Mouse (Mus musculus): ENCODE data around the gene Cplane1. TPM values are rescaled to one million over a fixed set of nuclear protein-coding genes. Genes with fewer than 3 reads are reported as not detected.

Gene Cplane1
- polyA plus RNA-seq, 1 experiment from 2014 or later, result 18.3 TPM

DNA sequence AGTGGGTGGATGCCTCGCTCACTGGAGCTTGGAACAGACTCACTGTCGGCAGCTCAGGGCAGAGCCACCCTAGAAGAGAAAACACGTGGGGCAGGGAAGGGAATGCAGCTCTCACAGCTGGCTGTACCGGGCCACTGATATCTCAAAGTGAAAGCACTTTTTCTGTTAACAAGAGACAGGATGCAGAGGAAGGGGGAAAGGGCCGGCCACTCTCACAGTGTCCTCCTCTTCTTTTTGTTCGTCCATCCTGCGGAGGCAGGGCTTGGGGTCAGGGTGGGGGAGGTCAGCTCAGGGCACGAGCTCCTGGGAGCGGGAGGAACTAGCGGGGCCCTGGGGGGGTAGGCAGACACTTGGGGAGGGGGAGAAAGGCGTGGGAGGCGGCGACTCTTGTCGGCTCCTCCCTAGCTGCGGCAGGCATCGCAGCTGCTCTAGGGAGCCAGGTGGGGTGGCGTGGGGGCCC lies 110.4 kb downstream of the Cplane1 start:
- peak overlapping the region; percentile 32 for H3K9ac ChIP-seq (ENCODE audit: low read depth, low read length)
- H3K27ac ChIP-seq (ENCODE audit: low read depth, low read length), result no peak overlapping the region
- peak; percentile 86 for ATAC-seq (ENCODE audit: low FRiP score, low TSS enrichment)
- no peaks in the 10 kb centered on the region for H3K36me3 ChIP-seq (ENCODE audit: control insufficient read depth, insufficient read depth, low read length)
- no peaks in the 10 kb centered on the region for H3K27me3 ChIP-seq (ENCODE audit: control insufficient read depth, insufficient read depth, low read length)
- H3K4me1 ChIP-seq (ENCODE audit: control insufficient read depth, insufficient read depth, low read length), result no peaks in the 10 kb centered on the region; the same call in 1 of the 2 replicates
- H3K4me3 ChIP-seq (ENCODE audit: low read length), result peak overlapping the region; percentile 30
- H3K9me3 ChIP-seq (ENCODE audit: control insufficient read depth, low read length), result no peaks in the 10 kb centered on the region
- H3K4me2 ChIP-seq (replicated peaks; ENCODE audit: low read depth, low read length), result peak overlapping the region; percentile 48
- 17% methylated on average over 17 of the region's 17 CpGs for WGBS

DNA sequence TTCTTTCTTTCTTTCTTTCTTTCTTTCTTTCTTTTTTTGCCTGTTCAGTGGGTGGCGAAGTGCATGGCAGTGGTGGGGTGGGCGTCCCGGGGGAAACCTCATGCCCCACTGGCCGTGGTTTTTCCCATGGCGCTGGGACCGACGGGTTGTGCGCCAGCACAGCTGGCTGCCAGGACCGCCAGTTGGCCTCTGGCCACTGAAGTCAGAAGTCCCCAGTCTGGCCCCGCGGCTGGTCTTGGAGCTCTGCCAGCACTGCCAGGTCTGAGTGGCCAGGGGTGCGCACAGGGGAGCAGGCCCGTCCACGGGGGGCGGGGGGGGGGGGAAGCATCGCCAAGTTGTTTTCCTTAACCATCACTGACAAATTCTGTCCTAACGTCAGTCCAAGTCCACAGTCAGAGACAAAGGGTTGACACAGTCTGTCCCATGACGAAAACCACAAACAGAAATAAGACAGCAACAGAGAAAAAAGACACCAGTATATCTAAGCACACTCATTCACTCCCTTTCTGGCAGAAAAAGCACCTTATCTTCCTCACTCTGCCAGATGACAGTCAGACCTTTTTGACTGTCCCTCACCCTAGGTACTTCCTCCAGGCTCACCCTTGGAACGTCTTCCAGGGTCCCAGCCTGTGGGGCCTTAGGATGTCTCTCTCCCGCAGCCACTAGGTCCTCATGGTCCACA lies 111.2 kb downstream of the Cplane1 start:
- H3K4me3 ChIP-seq (ENCODE audit: low read length), result peak overlapping the region; percentile 30
- peak overlapping the region; percentile 31; the same call in 1 of the 2 replicates for H3K9ac ChIP-seq (ENCODE audit: low read depth, low read length)
- H3K36me3 ChIP-seq (ENCODE audit: control insufficient read depth, insufficient read depth, low read length), result no peaks in the 10 kb centered on the region
- no peaks in the 10 kb centered on the region for H3K27me3 ChIP-seq (ENCODE audit: control insufficient read depth, insufficient read depth, low read length)
- no peaks in the 10 kb centered on the region; the same call in 1 of the 2 replicates for H3K4me1 ChIP-seq (ENCODE audit: control insufficient read depth, insufficient read depth, low read length)
- H3K27ac ChIP-seq (ENCODE audit: low read depth, low read length), result no peak overlapping the region
- H3K9me3 ChIP-seq (ENCODE audit: control insufficient read depth, low read length), result no peaks in the 10 kb centered on the region
- peak overlapping the region; percentile 48 for H3K4me2 ChIP-seq (replicated peaks; ENCODE audit: low read depth, low read length)
- 59% methylated on average over 20 of the region's 20 CpGs for WGBS
- ATAC-seq (ENCODE audit: low FRiP score, low TSS enrichment), result peak; percentile 83

DNA sequence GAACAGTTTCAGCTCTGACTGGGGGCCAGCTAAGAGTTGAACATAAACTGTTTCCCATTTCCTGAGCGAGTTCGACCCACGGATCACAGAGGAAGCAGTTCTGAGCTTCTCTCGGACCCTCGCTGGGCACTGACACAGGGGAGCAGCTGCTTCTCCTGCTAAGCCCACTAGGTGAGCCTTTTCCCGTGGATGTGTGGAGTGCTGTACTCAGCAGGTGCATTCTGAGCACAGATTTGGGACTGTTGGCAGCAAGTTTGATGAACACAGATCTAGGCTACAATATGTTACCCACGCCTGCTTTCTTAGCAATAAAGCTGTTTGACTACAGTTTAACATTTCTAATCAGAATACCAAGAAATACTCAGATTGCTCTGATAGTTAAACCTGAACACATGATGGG lies 112.8 kb downstream of the Cplane1 start:
- Histone ChIP-seq H3K4me2 (replicated peaks; ENCODE audit: low read depth, low read length) (no peak overlapping the region), H3K9me3 (ENCODE audit: control insufficient read depth, low read length) (no peaks in the 10 kb centered on the region), H3K4me1 (ENCODE audit: control insufficient read depth, insufficient read depth, low read length) (no peaks in the 10 kb centered on the region; the same call in 1 of the 2 replicates), H3K36me3 (ENCODE audit: control insufficient read depth, insufficient read depth, low read length) (no peaks in the 10 kb centered on the region), H3K27ac (ENCODE audit: low read depth, low read length) (no peak overlapping the region), H3K4me3 (ENCODE audit: low read length) (no peak overlapping the region), H3K9ac (ENCODE audit: low read depth, low read length) (no peak overlapping the region), H3K27me3 (ENCODE audit: control insufficient read depth, insufficient read depth, low read length) (no peaks in the 10 kb centered on the region)
- WGBS, result 72% methylated on average over 7 of the region's 7 CpGs
- ATAC-seq (ENCODE audit: low FRiP score, low TSS enrichment), result no peak

DNA sequence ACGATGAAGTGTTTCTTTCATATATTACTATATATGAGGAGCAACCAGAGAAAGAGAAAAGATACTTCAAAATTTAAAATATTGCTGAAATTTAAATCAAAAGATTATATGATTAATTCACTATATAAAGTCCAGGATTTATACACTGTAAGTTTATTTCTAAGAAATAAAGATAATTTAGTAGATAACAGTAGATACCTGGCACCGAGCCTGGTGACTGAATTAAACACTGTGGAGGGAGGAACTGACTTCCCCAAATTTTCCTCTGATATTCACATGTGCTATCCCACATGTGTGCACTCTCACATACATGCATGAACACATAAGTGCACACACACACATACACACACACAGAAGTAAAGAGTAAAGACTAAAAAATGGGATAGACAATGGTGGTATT lies 113.2 kb downstream of the Cplane1 start:
- no peak overlapping the region for H3K27ac ChIP-seq (ENCODE audit: low read depth, low read length)
- no peak for ATAC-seq (ENCODE audit: low FRiP score, low TSS enrichment)
- H3K9me3 ChIP-seq (ENCODE audit: control insufficient read depth, low read length), result no peaks in the 10 kb centered on the region
- H3K4me3 ChIP-seq (ENCODE audit: low read length), result no peak overlapping the region
- no peak overlapping the region for H3K9ac ChIP-seq (ENCODE audit: low read depth, low read length)
- H3K36me3 ChIP-seq (ENCODE audit: control insufficient read depth, insufficient read depth, low read length), result no peaks in the 10 kb centered on the region
- WGBS, result 87% methylated on average over 2 of the region's 2 CpGs
- no peaks in the 10 kb centered on the region for H3K27me3 ChIP-seq (ENCODE audit: control insufficient read depth, insufficient read depth, low read length)
- no peaks in the 10 kb centered on the region; the same call in 1 of the 2 replicates for H3K4me1 ChIP-seq (ENCODE audit: control insufficient read depth, insufficient read depth, low read length)
- no peak overlapping the region for H3K4me2 ChIP-seq (replicated peaks; ENCODE audit: low read depth, low read length)

DNA sequence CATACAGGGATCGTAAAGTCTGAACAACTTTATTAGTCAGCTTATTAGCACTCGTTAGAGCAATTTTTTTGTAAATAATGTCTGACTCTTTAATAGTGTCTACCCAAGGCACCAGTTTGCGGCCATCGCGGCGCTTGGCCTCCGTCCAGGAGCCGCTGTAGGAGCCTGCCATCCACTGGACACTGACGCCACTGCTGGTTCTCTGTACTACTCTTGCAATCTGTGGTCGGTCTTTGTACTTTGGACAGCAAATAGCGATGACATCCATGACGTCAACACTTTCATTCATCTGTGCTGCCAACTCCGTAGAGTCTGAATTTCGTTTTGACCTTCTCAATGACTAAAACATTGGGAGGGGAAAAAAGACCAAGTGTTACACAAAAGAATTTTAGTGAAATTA lies 122.3 kb downstream of the Cplane1 start:
- Histone ChIP-seq H3K4me2 (replicated peaks; ENCODE audit: low read depth, low read length) (no peak overlapping the region), H3K27me3 (ENCODE audit: control insufficient read depth, insufficient read depth, low read length) (no peaks in the 10 kb centered on the region), H3K9me3 (ENCODE audit: control insufficient read depth, low read length) (no peaks in the 10 kb centered on the region), H3K36me3 (ENCODE audit: control insufficient read depth, insufficient read depth, low read length) (peaks cover 40% of the 10 kb centered on the region), H3K9ac (ENCODE audit: low read depth, low read length) (no peak overlapping the region), H3K27ac (ENCODE audit: low read depth, low read length) (no peak overlapping the region), H3K4me3 (ENCODE audit: low read length) (no peak overlapping the region), H3K4me1 (ENCODE audit: control insufficient read depth, insufficient read depth, low read length) (no peaks in the 10 kb centered on the region)
- no peak for ATAC-seq (ENCODE audit: low FRiP score, low TSS enrichment)
- WGBS, result 96% methylated on average over 14 of the region's 14 CpGs

DNA sequence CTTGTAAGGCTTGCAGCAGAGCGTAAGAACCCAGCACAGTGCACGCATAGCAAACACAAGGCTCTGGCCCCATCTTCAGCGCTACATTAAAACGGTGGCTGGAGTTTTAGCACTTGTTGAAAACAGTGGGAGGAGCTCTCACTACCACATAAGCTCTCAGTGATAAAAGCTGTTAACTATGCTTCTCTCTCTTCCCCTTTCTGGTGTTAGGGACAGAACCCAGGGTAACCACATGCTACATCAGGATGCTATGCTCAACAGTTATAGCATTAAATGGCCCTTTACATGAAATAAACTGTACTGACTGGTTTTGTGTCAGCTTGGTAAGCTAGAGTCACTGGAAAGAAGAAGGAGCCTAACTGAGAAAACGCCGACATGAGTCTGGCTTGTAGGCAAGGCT lies 125.2 kb downstream of the Cplane1 start:
- 94% methylated on average over 6 of the region's 6 CpGs for WGBS
- no peak overlapping the region for H3K27ac ChIP-seq (ENCODE audit: low read depth, low read length)
- no peaks in the 10 kb centered on the region for H3K27me3 ChIP-seq (ENCODE audit: control insufficient read depth, insufficient read depth, low read length)
- no peaks in the 10 kb centered on the region for H3K4me1 ChIP-seq (ENCODE audit: control insufficient read depth, insufficient read depth, low read length)
- no peak overlapping the region for H3K4me2 ChIP-seq (replicated peaks; ENCODE audit: low read depth, low read length)
- H3K36me3 ChIP-seq (ENCODE audit: control insufficient read depth, insufficient read depth, low read length), result peaks cover 59% of the 10 kb centered on the region
- H3K9me3 ChIP-seq (ENCODE audit: control insufficient read depth, low read length), result no peaks in the 10 kb centered on the region
- H3K9ac ChIP-seq (ENCODE audit: low read depth, low read length), result no peak overlapping the region
- no peak overlapping the region for H3K4me3 ChIP-seq (ENCODE audit: low read length)
- ATAC-seq (ENCODE audit: low FRiP score, low TSS enrichment), result no peak

DNA sequence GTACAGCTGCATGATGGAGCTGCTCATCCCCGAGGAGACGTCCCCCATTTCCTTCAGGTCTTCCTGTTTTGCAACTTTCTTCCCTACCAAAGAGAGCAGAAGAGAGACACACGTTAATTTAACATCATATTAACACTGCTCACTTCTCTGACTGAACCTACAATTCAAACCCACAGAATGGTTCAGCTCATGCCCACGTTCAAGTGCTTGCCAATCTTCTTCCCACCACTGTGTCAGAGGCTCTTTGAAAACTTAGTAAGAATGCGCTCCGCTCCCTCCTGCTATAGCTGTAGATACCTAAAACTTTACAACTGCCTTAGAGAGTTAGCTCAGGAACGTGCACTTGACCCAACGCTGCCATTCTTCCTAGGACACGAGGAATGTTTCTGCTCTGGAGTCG lies 134.0 kb downstream of the Cplane1 start:
- WGBS, result 95% methylated on average over 10 of the region's 10 CpGs
- H3K9ac ChIP-seq (ENCODE audit: low read depth, low read length), result no peak overlapping the region
- no peaks in the 10 kb centered on the region for H3K9me3 ChIP-seq (ENCODE audit: control insufficient read depth, low read length)
- peaks cover 78% of the 10 kb centered on the region for H3K36me3 ChIP-seq (ENCODE audit: control insufficient read depth, insufficient read depth, low read length)
- no peak overlapping the region for H3K27ac ChIP-seq (ENCODE audit: low read depth, low read length)
- H3K4me2 ChIP-seq (replicated peaks; ENCODE audit: low read depth, low read length), result no peak overlapping the region
- H3K27me3 ChIP-seq (ENCODE audit: control insufficient read depth, insufficient read depth, low read length), result no peaks in the 10 kb centered on the region
- H3K4me1 ChIP-seq (ENCODE audit: control insufficient read depth, insufficient read depth, low read length), result no peaks in the 10 kb centered on the region
- ATAC-seq (ENCODE audit: low FRiP score, low TSS enrichment), result no peak
- no peak overlapping the region for H3K4me3 ChIP-seq (ENCODE audit: low read length)

DNA sequence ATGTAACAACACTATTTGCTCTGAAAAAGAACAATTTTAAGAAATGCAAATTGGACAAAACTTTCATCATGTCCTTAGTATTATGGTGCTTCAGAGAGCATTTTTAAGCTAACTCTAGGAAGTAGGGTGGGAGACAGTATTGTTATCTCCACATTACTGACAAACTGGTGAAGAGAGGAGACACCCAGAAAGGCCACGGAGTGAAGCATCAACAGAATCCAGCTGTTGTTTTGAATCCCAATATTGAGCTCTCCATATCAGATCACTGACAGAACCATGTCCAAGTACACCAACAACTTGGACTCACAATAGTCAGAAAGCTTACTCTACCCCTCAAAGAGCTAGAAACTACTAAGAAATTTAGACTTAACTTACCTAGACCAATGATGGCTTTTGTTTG lies 136.6 kb downstream of the Cplane1 start:
- Histone ChIP-seq H3K27me3 (ENCODE audit: control insufficient read depth, insufficient read depth, low read length) (no peaks in the 10 kb centered on the region), H3K9me3 (ENCODE audit: control insufficient read depth, low read length) (no peaks in the 10 kb centered on the region), H3K4me3 (ENCODE audit: low read length) (no peak overlapping the region), H3K36me3 (ENCODE audit: control insufficient read depth, insufficient read depth, low read length) (peaks cover 68% of the 10 kb centered on the region), H3K4me2 (replicated peaks; ENCODE audit: low read depth, low read length) (no peak overlapping the region), H3K4me1 (ENCODE audit: control insufficient read depth, insufficient read depth, low read length) (no peaks in the 10 kb centered on the region), H3K9ac (ENCODE audit: low read depth, low read length) (no peak overlapping the region), H3K27ac (ENCODE audit: low read depth, low read length) (no peak overlapping the region)
- WGBS, result 79% methylated on average over 1 of the region's 1 CpGs
- no peak for ATAC-seq (ENCODE audit: low FRiP score, low TSS enrichment)

DNA sequence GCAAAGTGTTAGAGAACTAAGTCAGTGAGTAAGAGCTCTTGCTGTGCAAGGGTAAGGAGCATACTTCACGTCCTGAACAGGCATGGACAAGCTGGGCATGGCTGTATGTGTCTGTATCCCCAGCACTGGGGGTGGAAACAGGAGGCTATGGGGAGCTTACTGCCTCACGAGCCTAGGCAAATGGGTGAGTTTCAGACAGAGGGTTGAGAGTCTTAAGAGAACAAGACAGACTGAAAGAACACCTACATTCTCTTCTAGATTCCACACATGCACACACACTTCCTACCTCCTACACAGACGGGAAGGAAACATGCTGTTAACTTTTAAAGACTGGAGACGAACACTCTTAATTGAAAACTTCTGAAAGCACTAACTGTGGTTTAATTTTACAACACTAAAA lies 148.5 kb downstream of the Cplane1 start:
- WGBS, result 88% methylated on average over 4 of the region's 4 CpGs

More for the DNA sequence above, 148.5 kb downstream of the Cplane1 start:
- no peak overlapping the region for H3K9ac ChIP-seq (ENCODE audit: low read depth, low read length)
- H3K36me3 ChIP-seq (ENCODE audit: control insufficient read depth, insufficient read depth, low read length), result peaks cover 43% of the 10 kb centered on the region
- H3K4me3 ChIP-seq (ENCODE audit: low read length), result no peak overlapping the region
- no peak overlapping the region for H3K27ac ChIP-seq (ENCODE audit: low read depth, low read length)
- no peak overlapping the region for H3K4me2 ChIP-seq (replicated peaks; ENCODE audit: low read depth, low read length)
- no peak for ATAC-seq (ENCODE audit: low FRiP score, low TSS enrichment)
- H3K9me3 ChIP-seq (ENCODE audit: control insufficient read depth, low read length), result no peaks in the 10 kb centered on the region
- H3K27me3 ChIP-seq (ENCODE audit: control insufficient read depth, insufficient read depth, low read length), result no peaks in the 10 kb centered on the region
- H3K4me1 ChIP-seq (ENCODE audit: control insufficient read depth, insufficient read depth, low read length), result no peaks in the 10 kb centered on the region

All from kidney, embryonic 14.5 days (tissue).